Mouse (Mus musculus) liver (tissue): ENCODE measurements around the gene Proser2.

Source experiments
- DNase-seq: peaks from one replicate; pipeline ENCODE4 v3.0.0-alpha.2; 2020; ENCODE audit warnings: mixed read lengths

The Proser2 gene

DNA sequence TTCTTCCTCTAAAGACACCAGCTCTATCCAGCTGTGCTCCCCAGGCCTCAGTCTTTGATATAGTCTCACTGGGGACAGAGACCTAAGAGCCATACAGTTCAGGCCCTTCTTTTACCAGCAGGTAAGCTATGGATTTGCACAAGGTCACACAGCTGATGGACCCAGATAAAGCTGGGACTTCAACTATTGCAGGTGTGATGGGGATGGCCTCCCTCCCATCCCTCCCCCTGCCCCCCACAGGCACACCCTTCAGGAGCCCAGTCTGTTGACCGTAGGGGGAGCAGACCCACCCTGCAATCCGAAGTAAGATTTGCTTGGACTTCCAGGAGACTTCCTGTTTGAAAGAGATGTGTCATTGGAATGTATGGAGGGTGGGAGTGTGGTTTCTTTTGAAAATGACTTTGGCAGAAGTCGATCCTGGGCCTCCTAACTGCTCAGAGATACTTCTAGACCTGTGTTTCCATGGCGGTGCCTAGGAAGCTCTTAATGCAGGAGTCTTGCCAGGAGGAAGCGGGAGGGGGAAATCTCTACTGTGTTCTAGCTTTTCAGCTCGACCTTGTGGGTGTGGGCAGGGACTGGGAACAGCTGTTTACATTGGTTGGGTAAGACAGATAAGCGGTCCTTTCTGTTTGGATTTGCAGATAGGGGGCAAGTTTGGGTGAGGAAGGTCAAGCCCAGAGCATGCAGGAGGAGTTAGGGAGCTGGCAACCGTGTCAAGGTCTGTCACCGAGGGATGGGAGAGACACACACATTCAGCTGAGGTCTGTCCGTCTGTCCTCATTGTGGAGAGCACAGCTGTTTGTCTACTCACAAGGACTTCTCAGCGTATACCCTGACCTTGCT is 58.2 kb downstream of the Proser2 start:
- DNase-seq = peak; percentile 46

DNA sequence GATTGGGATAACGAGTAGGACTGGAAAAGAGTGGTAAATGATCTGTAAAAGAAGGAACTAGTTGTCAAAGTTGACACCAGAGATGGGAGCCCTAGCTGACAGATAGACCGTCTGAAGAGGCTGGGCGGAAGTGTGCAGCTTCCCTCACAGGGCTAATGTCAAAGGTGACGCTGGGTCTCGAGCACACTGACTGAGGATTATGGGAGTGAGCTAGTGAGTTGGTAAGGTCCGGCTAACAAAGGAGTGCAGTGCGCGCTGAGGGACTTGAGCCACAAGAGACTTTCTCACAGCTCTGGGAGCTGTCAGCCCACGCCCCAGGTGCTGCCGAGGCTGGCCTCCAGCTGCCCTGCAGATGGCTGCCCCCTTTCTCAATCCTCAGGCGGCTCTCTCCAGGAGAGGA is 59.1 kb downstream of the Proser2 start:
- DNase-seq = no peak

DNA sequence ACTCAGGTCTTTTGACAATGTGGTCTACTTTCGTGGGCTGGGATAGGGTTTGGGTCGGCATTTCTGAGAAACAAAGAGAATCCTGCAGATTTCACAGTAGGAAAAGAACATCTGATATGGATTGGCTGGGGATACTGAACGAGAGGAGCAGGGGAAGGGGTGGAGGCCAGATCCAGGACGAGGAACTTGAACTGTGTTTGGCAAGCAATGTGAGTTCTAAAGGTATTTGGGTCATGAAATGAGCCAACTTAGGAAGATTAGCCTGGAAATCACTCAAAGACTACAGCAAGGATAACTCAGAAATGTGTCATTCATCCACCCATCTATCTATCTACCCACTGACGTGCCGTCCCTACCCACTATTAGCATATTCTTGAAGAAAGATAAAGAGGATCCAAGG is 62.7 kb downstream of the Proser2 start:
- no peak for DNase-seq

DNA sequence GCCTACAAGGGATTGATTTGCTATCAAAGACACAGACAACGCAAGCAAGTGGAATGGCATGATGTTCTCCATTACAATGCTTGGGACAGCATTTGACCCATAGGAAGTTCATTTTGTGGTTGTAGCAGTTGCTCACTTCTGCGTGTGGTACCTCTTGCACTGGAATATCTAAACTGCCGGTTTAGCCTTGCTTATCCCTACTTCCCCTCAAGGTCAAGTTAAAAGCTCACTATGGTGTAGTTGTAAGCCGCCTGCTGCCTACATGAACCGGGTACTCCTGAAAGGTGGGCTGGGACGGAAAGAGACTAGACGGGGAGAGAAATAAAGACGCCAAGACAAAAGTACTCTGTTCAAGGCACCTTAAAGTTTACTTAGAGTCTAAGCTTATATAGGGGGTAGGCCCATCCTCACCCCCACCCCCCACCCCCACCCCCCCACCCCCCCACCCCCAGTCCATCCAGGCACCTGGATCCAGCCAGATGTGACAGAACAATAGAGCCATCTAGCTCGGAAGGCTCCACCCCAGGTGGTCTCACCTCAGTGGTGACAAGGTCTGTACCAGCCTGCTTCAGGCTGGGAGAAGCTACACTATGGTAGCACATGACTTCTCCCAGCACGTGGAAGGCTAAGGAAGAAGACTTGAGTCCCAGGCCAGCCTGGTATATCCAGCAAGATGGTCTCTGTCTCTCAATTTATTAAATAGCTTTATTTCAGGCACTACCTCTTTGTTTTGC is 69.8 kb downstream of the Proser2 start:
- DNase-seq = no peak

DNA sequence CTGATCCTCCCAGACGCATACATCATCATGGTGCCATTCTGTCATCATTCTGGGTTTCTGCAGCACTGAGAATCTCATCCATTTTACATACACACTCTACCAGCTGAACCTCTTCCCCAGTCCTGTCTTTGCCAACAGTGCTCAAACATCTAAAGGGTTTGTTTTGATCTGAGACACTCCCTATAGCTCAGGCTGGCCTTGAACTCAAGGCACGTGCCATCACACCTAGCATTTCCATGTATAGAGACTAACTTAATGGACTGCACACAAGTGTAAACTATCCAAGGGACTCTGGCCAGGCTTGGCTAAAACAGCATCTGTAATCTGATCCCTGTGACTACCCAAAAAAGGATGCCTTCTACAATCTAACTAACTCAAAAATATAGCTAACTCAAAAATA is 70.7 kb downstream of the Proser2 start:
- no peak for DNase-seq

DNA sequence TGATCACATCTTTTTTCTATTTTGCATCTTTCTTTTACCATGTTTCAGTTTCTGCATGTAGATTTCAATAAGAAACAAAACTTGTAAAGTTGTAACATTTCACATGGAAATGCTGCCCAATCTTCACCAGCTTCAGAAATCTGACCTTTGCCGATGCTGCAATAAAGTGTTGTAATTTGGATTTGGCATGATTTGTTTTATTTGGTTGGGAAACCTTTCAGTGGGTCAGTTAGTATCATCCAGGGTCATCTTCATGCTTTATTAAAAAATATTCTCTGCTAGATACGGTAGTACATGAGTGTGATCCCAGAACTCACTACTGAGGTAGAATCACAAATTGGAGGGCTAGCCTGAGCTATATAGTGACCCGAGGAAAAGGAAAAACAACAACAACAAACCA is 73.5 kb downstream of the Proser2 start:
- no peak for DNase-seq

DNA sequence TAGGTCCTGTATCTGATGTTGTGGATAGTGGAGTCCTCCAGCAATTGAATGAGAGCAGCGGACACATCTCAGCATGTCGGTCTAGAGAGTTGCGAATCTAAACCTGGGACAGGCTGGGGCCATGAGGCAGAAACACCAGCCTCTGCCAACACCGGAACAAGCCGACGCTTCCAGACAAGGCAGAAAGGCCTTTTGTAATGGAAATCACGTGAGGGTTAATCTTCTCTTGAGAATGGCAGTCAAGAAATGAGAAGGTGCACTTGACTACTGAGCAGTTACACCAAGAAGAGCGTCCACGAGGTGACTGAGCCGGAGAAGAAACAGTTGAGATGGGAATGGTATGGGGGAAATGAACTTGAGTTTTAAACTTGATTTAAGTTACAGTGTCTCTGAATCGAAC is 74.5 kb downstream of the Proser2 start:
- no peak for DNase-seq

DNA sequence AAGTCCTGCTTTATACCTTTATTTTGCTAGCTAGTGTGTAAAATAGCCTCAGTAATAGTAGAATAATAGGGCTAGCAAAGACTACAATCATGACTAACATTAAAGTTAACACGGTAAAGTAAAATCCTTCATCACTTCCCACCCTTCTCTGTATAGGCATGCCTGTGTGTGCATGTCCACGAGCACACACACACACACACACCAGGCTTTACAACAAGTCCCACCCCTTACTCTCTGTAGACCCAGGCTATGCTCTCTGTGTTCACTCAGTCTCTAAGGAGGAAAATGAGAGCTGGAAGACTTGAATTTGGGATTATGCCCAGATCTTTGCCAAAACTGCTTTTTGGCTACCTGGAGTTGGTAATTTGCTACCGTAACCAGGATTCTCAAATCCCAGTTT is 81.0 kb downstream of the Proser2 start:
- no peak for DNase-seq

DNA sequence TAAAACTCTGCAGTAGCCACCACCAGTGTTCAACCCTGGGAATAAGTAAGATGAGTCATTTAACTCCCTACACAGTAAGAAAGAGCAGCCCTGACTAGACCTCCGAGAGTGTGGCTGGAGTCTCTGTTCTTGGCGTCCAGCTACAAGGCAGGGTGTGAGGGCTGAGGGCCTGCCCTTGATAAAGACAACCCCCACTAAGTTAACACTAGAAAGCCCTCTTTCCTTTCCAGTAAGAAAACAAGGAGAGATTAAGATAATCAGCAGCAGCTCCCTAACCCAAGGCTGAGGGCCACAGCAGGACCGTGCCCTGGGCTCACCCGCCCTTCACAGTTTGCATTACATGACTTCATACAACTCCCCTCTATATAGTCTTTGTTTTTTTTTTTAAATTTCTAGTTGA is 81.4 kb downstream of the Proser2 start:
- DNase-seq = no peak
